In genomic region chr6:48909229-48909628, GRCm38 (mm10) we compare ENCODE assay signal across 29 mouse cellular contexts. TPM values are rescaled to one million over a fixed set of nuclear protein-coding genes. Genes with fewer than 3 reads are reported as not detected.
A peak's percentile ranks its signal among the peaks of the same experiment; 100 is the strongest.
DNase-seq lines count a peak whose midpoint lies in the region; ATAC-seq and TF ChIP-seq lines count a peak whose summit lies in the region.
"Had no signal": no experiment of that assay in that cellular context is flagged by ENCODE, and none has a peak within 500 bp of the region (broad histone marks: within the 10 kb centered on the region; RNA-seq: fewer than 3 reads in every experiment).

No protein-coding gene starts in this region.

- no peak for DNase-seq in intestine, embryonic 14.5 days (ENCODE audit: low spot score)
- DNase-seq in forebrain, embryonic 10.5 days (ENCODE audit: extremely low spot score, low spot score): no peak
- DNase-seq in thymus, postnatal 4 days: no peak
- no peak for DNase-seq in midbrain, postnatal 0 days (ENCODE audit: low spot score)
- DNase-seq: adrenal gland, adult 2 months; adrenal gland, postnatal 10 days; adrenal gland, postnatal 25 days; cerebellum, adult 11 months; cerebellum, adult 18-20 months; cerebellum, adult 8-10 months; cerebellum, adult 9-11 months; cerebellum, postnatal 14 days; cerebellum, postnatal 36 days; embryo, embryonic 11 days had no signal

- no peak overlapping the region for H3K9ac ChIP-seq in intestine, embryonic 14.5 days (ENCODE audit: low read length)
- no peak overlapping the region for H3K9ac ChIP-seq in intestine, embryonic 15.5 days
- no peak overlapping the region for H3K9ac ChIP-seq in intestine, postnatal 0 days (ENCODE audit: low read depth, low read length)
- no peak overlapping the region for H3K9ac ChIP-seq in midbrain, postnatal 0 days (replicated peaks; ENCODE audit: low read length, poor library complexity, severe bottlenecking)
- H3K9ac ChIP-seq: embryonic facial prominence, embryonic 13.5 days; embryonic facial prominence, embryonic 15.5 days had no signal

- no peaks in the 10 kb centered on the region for H3K4me1 ChIP-seq in intestine, embryonic 14.5 days (replicated peaks; ENCODE audit: control insufficient read depth, insufficient read depth, low read length)
- H3K4me1 ChIP-seq in intestine, embryonic 15.5 days (replicated peaks): no peaks in the 10 kb centered on the region
- peaks cover 3% of the 10 kb centered on the region; the same call in 1 of the 2 replicates for H3K4me1 ChIP-seq in intestine, postnatal 0 days (replicated peaks; ENCODE audit: control insufficient read depth, insufficient read depth, low read length)
- no peaks in the 10 kb centered on the region for H3K4me1 ChIP-seq in forebrain, embryonic 10.5 days
- no peaks in the 10 kb centered on the region for H3K4me1 ChIP-seq in midbrain, postnatal 0 days (ENCODE audit: insufficient read depth, low read length)
- H3K4me1 ChIP-seq: embryonic facial prominence, embryonic 13.5 days; embryonic facial prominence, embryonic 15.5 days had no signal

- peak overlapping the region; percentile 1; the same call in 1 of the 2 replicates for H3K27ac ChIP-seq in intestine, embryonic 14.5 days (ENCODE audit: low read depth)
- peak overlapping the region; percentile 64 for H3K27ac ChIP-seq in intestine, embryonic 15.5 days
- no peak overlapping the region for H3K27ac ChIP-seq in intestine, postnatal 0 days (ENCODE audit: low read depth, low read length)
- H3K27ac ChIP-seq in forebrain, embryonic 10.5 days: no peak overlapping the region
- no peak overlapping the region for H3K27ac ChIP-seq in midbrain, postnatal 0 days (ENCODE audit: low read depth, low read length)
- H3K27ac ChIP-seq: embryonic facial prominence, embryonic 13.5 days; embryonic facial prominence, embryonic 15.5 days had no signal

- ATAC-seq in intestine, embryonic 14.5 days (replicated peaks; ENCODE audit: low FRiP score, low TSS enrichment, low read depth): peak; percentile 65; the same call in 1 of the 2 replicates
- peak; percentile 83 for ATAC-seq in intestine, embryonic 15.5 days
- ATAC-seq in intestine, postnatal 0 days: peak; percentile 72
- ATAC-seq in midbrain, postnatal 0 days (ENCODE audit: low FRiP score): no peak
- ATAC-seq: forebrain, embryonic 14.5 days; forebrain, embryonic 16.5 days had no signal

- no peaks in the 10 kb centered on the region for H3K27me3 ChIP-seq in intestine, embryonic 14.5 days (replicated peaks; ENCODE audit: control insufficient read depth, insufficient read depth, low read length)
- no peaks in the 10 kb centered on the region for H3K27me3 ChIP-seq in intestine, embryonic 15.5 days (replicated peaks)
- H3K27me3 ChIP-seq in intestine, postnatal 0 days (replicated peaks; ENCODE audit: control insufficient read depth, insufficient read depth, low read length): no peaks in the 10 kb centered on the region
- no peaks in the 10 kb centered on the region for H3K27me3 ChIP-seq in forebrain, embryonic 10.5 days (ENCODE audit: poor library complexity, severe bottlenecking)
- H3K27me3 ChIP-seq in midbrain, postnatal 0 days (ENCODE audit: insufficient read depth, low read length): no peaks in the 10 kb centered on the region
- H3K27me3 ChIP-seq: embryonic facial prominence, embryonic 13.5 days; embryonic facial prominence, embryonic 15.5 days had no signal

- no peak for TF ChIP-seq CTCF in intestine, postnatal 0 days (IDR thresholded peaks at IDR 0.05; ENCODE audit: low read depth)
- TF ChIP-seq CTCF in midbrain, postnatal 0 days (IDR thresholded peaks at IDR 0.05): no peak

- no peak overlapping the region for H3K4me2 ChIP-seq in intestine, embryonic 14.5 days (ENCODE audit: low read length)
- no peak overlapping the region for H3K4me2 ChIP-seq in intestine, embryonic 15.5 days (replicated peaks)
- no peak overlapping the region for H3K4me2 ChIP-seq in intestine, postnatal 0 days (replicated peaks; ENCODE audit: low read depth)
- H3K4me2 ChIP-seq in midbrain, postnatal 0 days (ENCODE audit: low read depth, low read length, poor library complexity, severe bottlenecking): no peak overlapping the region
- H3K4me2 ChIP-seq: embryonic facial prominence, embryonic 13.5 days; embryonic facial prominence, embryonic 15.5 days had no signal

- H3K4me3 ChIP-seq in intestine, embryonic 14.5 days (ENCODE audit: low read depth, low read length): no peak overlapping the region
- H3K4me3 ChIP-seq in intestine, embryonic 15.5 days (replicated peaks): no peak overlapping the region
- H3K4me3 ChIP-seq in intestine, postnatal 0 days (ENCODE audit: low read depth, low read length): no peak overlapping the region
- H3K4me3 ChIP-seq in forebrain, embryonic 10.5 days: no peak overlapping the region
- H3K4me3 ChIP-seq in midbrain, postnatal 0 days (ENCODE audit: low read depth, low read length): no peak overlapping the region
- H3K4me3 ChIP-seq: embryonic facial prominence, embryonic 13.5 days; embryonic facial prominence, embryonic 15.5 days; erythroblast, embryonic 14.5 days had no signal

- H3K36me3 ChIP-seq in intestine, embryonic 14.5 days (ENCODE audit: control insufficient read depth, insufficient read depth, low read length): no peaks in the 10 kb centered on the region
- no peaks in the 10 kb centered on the region for H3K36me3 ChIP-seq in intestine, embryonic 15.5 days
- H3K36me3 ChIP-seq in intestine, postnatal 0 days (ENCODE audit: control insufficient read depth, insufficient read depth): peaks cover 13% of the 10 kb centered on the region; the same call in 1 of the 2 replicates
- no peaks in the 10 kb centered on the region for H3K36me3 ChIP-seq in forebrain, embryonic 10.5 days (replicated peaks)
- H3K36me3 ChIP-seq in midbrain, postnatal 0 days (ENCODE audit: insufficient read depth, low read length): no peaks in the 10 kb centered on the region
- H3K36me3 ChIP-seq: embryonic facial prominence, embryonic 13.5 days; embryonic facial prominence, embryonic 15.5 days had no signal

- 56% methylated on average over 1 of the region's 1 CpGs for WGBS in intestine, embryonic 14.5 days
- 61% methylated on average over 1 of the region's 1 CpGs for WGBS in intestine, embryonic 15.5 days
- WGBS in intestine, postnatal 0 days: 55% methylated on average over 1 of the region's 1 CpGs
- WGBS in forebrain, embryonic 10.5 days: 73% methylated on average over 1 of the region's 1 CpGs
- 74% methylated on average over 1 of the region's 1 CpGs for WGBS in midbrain, postnatal 0 days

- H3K9me3 ChIP-seq in intestine, embryonic 14.5 days (ENCODE audit: control insufficient read depth, low read length): no peaks in the 10 kb centered on the region
- H3K9me3 ChIP-seq in intestine, embryonic 15.5 days: no peaks in the 10 kb centered on the region
- H3K9me3 ChIP-seq in intestine, postnatal 0 days (ENCODE audit: control insufficient read depth): no peaks in the 10 kb centered on the region
- H3K9me3 ChIP-seq in forebrain, embryonic 10.5 days: no peaks in the 10 kb centered on the region
- H3K9me3 ChIP-seq in midbrain, postnatal 0 days (ENCODE audit: low read length): no peaks in the 10 kb centered on the region
- H3K9me3 ChIP-seq: embryonic facial prominence, embryonic 13.5 days; embryonic facial prominence, embryonic 15.5 days had no signal

RNA-seq across cellular contexts. Expression of gene 1600015I10Rik, which starts 20.5 kb away (rescaled TPM):
- not detected in 2 replicates for polyA plus RNA-seq in intestine, embryonic 14.5 days (2014; fragmentation: Nextera tagmentation; extraction: Ambion mirVana)
- polyA plus RNA-seq in intestine, embryonic 15.5 days (2015; fragmentation: Nextera tagmentation; extraction: Ambion mirVana): not detected in 2 replicates
- not detected in 2 replicates for polyA plus RNA-seq in intestine, postnatal 0 days (2015; fragmentation: Nextera tagmentation; extraction: Ambion mirVana)
- not detected in 2 replicates for polyA plus RNA-seq in forebrain, embryonic 10.5 days (2016; fragmentation: Nextera tagmentation; extraction: Ambion mirVana)
- total RNA-seq in midbrain, postnatal 0 days (2014; rRNA removed): not detected in 2 replicates
- not detected in 2 replicates for polyA plus RNA-seq in midbrain, postnatal 0 days (2015; fragmentation: Nextera tagmentation; extraction: Ambion mirVana)
- total RNA-seq: adrenal gland, adult 2 months; adrenal gland, postnatal 25 days; adrenal gland, postnatal 4 days; common myeloid progenitor, adult 5-6 weeks; ES-E14; MEL had no signal
- polyA plus RNA-seq: adrenal gland, adult 2 months; brain, embryonic 14.5 days; C2C12; embryonic facial prominence, embryonic 11.5 days; embryonic facial prominence, embryonic 13.5 days; embryonic facial prominence, embryonic 15.5 days; erythroblast, embryonic 14.5 days; forebrain, embryonic 11.5 days; forebrain, embryonic 14.5 days; forebrain, embryonic 16.5 days had no signal

RNA-seq across cellular contexts. Expression of gene Aoc1, which starts 36.5 kb away (rescaled TPM):
- 2.5 and 2.8 TPM in 2 replicates for polyA plus RNA-seq in intestine, embryonic 14.5 days (2014; fragmentation: Nextera tagmentation; extraction: Ambion mirVana)
- polyA plus RNA-seq in intestine, embryonic 15.5 days (2015; fragmentation: Nextera tagmentation; extraction: Ambion mirVana): 21.4 and 28.0 TPM in 2 replicates
- polyA plus RNA-seq in intestine, postnatal 0 days (2015; fragmentation: Nextera tagmentation; extraction: Ambion mirVana): 101 and 106 TPM in 2 replicates
- 0.05 TPM in 1 of 2 replicates, not detected in the other for polyA plus RNA-seq in forebrain, embryonic 10.5 days (2016; fragmentation: Nextera tagmentation; extraction: Ambion mirVana)
- not detected in 2 replicates for total RNA-seq in midbrain, postnatal 0 days (2014; rRNA removed)
- 0.14 and 0.23 TPM in 2 replicates for polyA plus RNA-seq in midbrain, postnatal 0 days (2015; fragmentation: Nextera tagmentation; extraction: Ambion mirVana)
- total RNA-seq: adrenal gland, adult 2 months; adrenal gland, postnatal 10 days; adrenal gland, postnatal 25 days; MEL had no signal
- polyA plus RNA-seq: adrenal gland, adult 2 months; C2C12; embryonic facial prominence, embryonic 11.5 days; embryonic facial prominence, embryonic 13.5 days; erythroblast, embryonic 14.5 days; forebrain, embryonic 11.5 days; forebrain, embryonic 14.5 days; forebrain, embryonic 16.5 days had no signal

Comparison
In these comparisons a context has a peak if more than half of its experiments do, and no peak if none do; other contexts are left out.
1. H3K27ac ChIP-seq: peak in intestine, embryonic 14.5 days (single experiment) and intestine, embryonic 15.5 days (single experiment); none in intestine, postnatal 0 days (single experiment), forebrain, embryonic 10.5 days (single experiment) and midbrain, postnatal 0 days (single experiment).